Mouse (Mus musculus) adrenal gland, postnatal 36 days (tissue): ENCODE data around the gene Gnb2. TPM values are rescaled to one million over a fixed set of nuclear protein-coding genes. Genes with fewer than 3 reads are reported as not detected.

ENCODE experiments used
- microRNA-seq: library from miRNA; unstranded; fragments of <30 nt; microRNA quantifications from one replicate; pipeline ENCODE4 v1.2.0, GENCODE M21; 2021
- total RNA-seq, 2 experiments: library from RNA; stranded (reverse); gene quantifications; 2 replicates each; pipeline ENCODE4 v1.2.3; 2021

Gene Gnb2
- total RNA-seq, 2 experiments from 2014 or later = 544 to 638 TPM

Small RNA genes within 50 kb of the gene (microRNA-seq; reads per million reads assigned to microRNA genes)
- 1.00 reads per million for gene Mir6418

Other genes with a start within 250 kb of the Gnb2 start
- 1 to 10 TPM; 7.0 TPM for gene Ache, start 246.0 kb downstream of the Gnb2 start, total RNA-seq
- 10 to 100 TPM; 10.2 to 12.7 TPM for gene Ufsp1, start 238.9 kb downstream of the Gnb2 start, total RNA-seq
- gene Srrt, start 225.8 kb downstream of the Gnb2 start, total RNA-seq = 100 to 1,000 TPM; 103 to 167 TPM
- gene Trip6, start 219.1 kb downstream of the Gnb2 start, total RNA-seq = 10 to 100 TPM; 36.7 to 38.2 TPM
- gene Slc12a9, start 199.9 kb downstream of the Gnb2 start, total RNA-seq = 10 to 100 TPM in 1 of 2 experiments, 1 to 10 TPM in 1; 8.0 to 11.5 TPM
- 10 to 100 TPM; 59.4 to 60.6 TPM for gene Ephb4, start 183.4 kb downstream of the Gnb2 start, total RNA-seq
- under 1 TPM in 1 of 2 experiments, not detected in 1; 0.03 TPM for gene Zan, start 56.4 kb downstream of the Gnb2 start, total RNA-seq
- gene Pop7, start 31.0 kb downstream of the Gnb2 start, total RNA-seq = 10 to 100 TPM; 25.6 to 27.0 TPM
- 10 to 100 TPM; 32.0 to 32.8 TPM for gene Gigyf1, start 15.0 kb downstream of the Gnb2 start, total RNA-seq
- gene Epo, start 268 bp downstream of the Gnb2 start, total RNA-seq = not detected
- gene Actl6b, start 20.0 kb upstream of the Gnb2 start, total RNA-seq = 1 to 10 TPM; 2.6 to 3.3 TPM
- gene Tfr2, start 36.3 kb upstream of the Gnb2 start, total RNA-seq = 1 to 10 TPM in 1 of 2 experiments, under 1 TPM in 1; 0.95 to 1.1 TPM
- 10 to 100 TPM; 45.6 to 47.8 TPM for gene Mospd3, start 67.5 kb upstream of the Gnb2 start, total RNA-seq
- 100 to 1,000 TPM; 874 to 904 TPM for gene Pcolce, start 80.3 kb upstream of the Gnb2 start, total RNA-seq
- 1 to 10 TPM in 1 of 2 experiments, under 1 TPM in 1; 0.93 to 1.7 TPM for gene Fbxo24, start 95.5 kb upstream of the Gnb2 start, total RNA-seq
- 10 to 100 TPM; 23.5 to 36.1 TPM for gene Lrch4, start 95.6 kb upstream of the Gnb2 start, total RNA-seq
- gene Gm20605, start 95.7 kb upstream of the Gnb2 start, total RNA-seq = 1 to 10 TPM; 7.9 to 9.6 TPM
- gene Sap25, start 107.8 kb upstream of the Gnb2 start, total RNA-seq = 1 to 10 TPM; 1.9 to 7.8 TPM
- 1 to 10 TPM; 4.8 to 6.2 TPM for gene Irs3, start 112.2 kb upstream of the Gnb2 start, total RNA-seq
- 10 to 100 TPM; 30.4 to 30.6 TPM for gene Agfg2, start 151.2 kb upstream of the Gnb2 start, total RNA-seq
- 1 to 10 TPM; 3.1 to 3.2 TPM for gene Nyap1, start 208.1 kb upstream of the Gnb2 start, total RNA-seq
- 10 to 100 TPM; 79.5 to 84.6 TPM for gene Tsc22d4, start 212.2 kb upstream of the Gnb2 start, total RNA-seq
- gene Ppp1r35, start 245.3 kb upstream of the Gnb2 start, total RNA-seq = 10 to 100 TPM; 24.6 to 28.4 TPM